Comparison of ENCODE assay signal across 7 mouse cellular contexts in genomic region chr1:161142531-161143159, GRCm38 (mm10). TPM values are rescaled to one million over a fixed set of nuclear protein-coding genes. Genes with fewer than 3 reads are reported as not detected.
DNase-seq lines count a peak whose midpoint lies in the region; ATAC-seq lines count a peak whose summit lies in the region.

TSS of gene Ankrd45 (plus strand) at chr1:161142691.

- H3K4me3 ChIP-seq in limb, embryonic 11.5 days (ENCODE audit: low read depth, low read length), result peak within 1 kb of the TSS; percentile 37
- peak within 1 kb of the TSS; percentile 46 for H3K4me3 ChIP-seq in midbrain, embryonic 16.5 days (ENCODE audit: low read depth, low read length)

- 7% methylated on average over 33 of the region's 33 CpGs for WGBS in limb, embryonic 11.5 days
- WGBS in midbrain, embryonic 16.5 days, result 3% methylated on average over 33 of the region's 33 CpGs

- H3K36me3 ChIP-seq in limb, embryonic 11.5 days (ENCODE audit: control insufficient read depth, insufficient read depth, low read length), result no peaks in the 10 kb centered on the region
- no peaks in the 10 kb centered on the region for H3K36me3 ChIP-seq in midbrain, embryonic 16.5 days (ENCODE audit: control insufficient read depth, insufficient read depth, low read length)

- ATAC-seq in granulocyte monocyte progenitor cell, adult 5-6 weeks (replicated peaks; ENCODE audit: poor library complexity, severe bottlenecking), result 0 out of 2 replicates have a peak, but pooled peaks have one; percentile 36
- ATAC-seq in limb, embryonic 11.5 days (ENCODE audit: insufficient number of reproducible peaks, low FRiP score, low TSS enrichment, low read depth), result peak; percentile 91
- ATAC-seq in midbrain, embryonic 16.5 days, result peak; percentile 97

- peak within 1 kb of the TSS; percentile 84 for H3K4me2 ChIP-seq in limb, embryonic 11.5 days (ENCODE audit: low read depth, severe bottlenecking)
- H3K4me2 ChIP-seq in midbrain, embryonic 16.5 days (ENCODE audit: low read length), result peak within 1 kb of the TSS; percentile 56

- no peaks in the 10 kb centered on the region for H3K9me3 ChIP-seq in limb, embryonic 11.5 days (ENCODE audit: control insufficient read depth, low read length)
- H3K9me3 ChIP-seq in midbrain, embryonic 16.5 days (replicated peaks; ENCODE audit: control insufficient read depth, low read length, poor library complexity, severe bottlenecking), result no peaks in the 10 kb centered on the region

- H3K27me3 ChIP-seq in limb, embryonic 11.5 days (ENCODE audit: control insufficient read depth, insufficient read depth, low read length), result no peaks in the 10 kb centered on the region
- no peaks in the 10 kb centered on the region for H3K27me3 ChIP-seq in midbrain, embryonic 16.5 days (ENCODE audit: control insufficient read depth, insufficient read depth, low read depth, low read length)

- peak within 1 kb of the TSS; percentile 45; the same call in 1 of the 2 replicates for H3K9ac ChIP-seq in limb, embryonic 11.5 days (ENCODE audit: low read length)
- peak within 1 kb of the TSS; percentile 70 for H3K9ac ChIP-seq in midbrain, embryonic 16.5 days (ENCODE audit: low read depth, low read length)

- DNase-seq in adrenal gland, postnatal 14 days, result peak; percentile 84
- DNase-seq in cerebellum, postnatal 4 days (ENCODE audit: low spot score in 2 of 2), result peak; percentile 29 to 59
- DNase-seq in kidney, adult 8-10 months, result peak; percentile 60 to 67
- DNase-seq in limb, embryonic 11.5 days (ENCODE audit: low spot score), result peak; percentile 82
- peak; percentile 78 for DNase-seq in testis, postnatal 10 days (ENCODE audit: low spot score)

- peaks cover 4% of the 10 kb centered on the region; the same call in 1 of the 2 replicates for H3K4me1 ChIP-seq in limb, embryonic 11.5 days (ENCODE audit: control insufficient read depth, insufficient read depth, low read length)
- peaks cover 7% of the 10 kb centered on the region for H3K4me1 ChIP-seq in midbrain, embryonic 16.5 days (ENCODE audit: control insufficient read depth, insufficient read depth, low read length)

- no peak within 1 kb of the TSS for H3K27ac ChIP-seq in limb, embryonic 11.5 days (replicated peaks; ENCODE audit: low read depth, low read length)
- H3K27ac ChIP-seq in midbrain, embryonic 16.5 days (ENCODE audit: low read length), result peak within 1 kb of the TSS; percentile 66

RNA-seq across cellular contexts. Expression of gene Ankrd45, which starts in this region (rescaled TPM):
- 4.5 and 5.1 TPM in 2 replicates for total RNA-seq in adrenal gland, postnatal 14 days (2021)
- total RNA-seq in granulocyte monocyte progenitor cell, adult 5-6 weeks (2014; fragmentation: Nextera tagmentation), result not detected in 2 replicates
- total RNA-seq in granulocyte monocyte progenitor cell, adult 5-6 weeks (2017), result not detected in 2 replicates
- polyA plus RNA-seq in limb, embryonic 11.5 days (2014; fragmentation: Nextera tagmentation; extraction: Ambion mirVana), result 3.3 and 3.8 TPM in 2 replicates
- polyA plus RNA-seq in midbrain, embryonic 16.5 days (2015; fragmentation: Nextera tagmentation; extraction: Ambion mirVana), result 35.3 and 36.1 TPM in 2 replicates

Comparison
In these comparisons a context has a peak if more than half of its experiments do, and no peak if none do; other contexts are left out.
1. Peak in ATAC-seq in granulocyte monocyte progenitor cell, adult 5-6 weeks; RNA of the gene not detected or under 1 TPM.
2. ATAC-seq: peak in every context shown above with its lines; median percentile 97 in midbrain, embryonic 16.5 days; 91 in limb, embryonic 11.5 days; 36 in granulocyte monocyte progenitor cell, adult 5-6 weeks.